Mouse (Mus musculus) spleen, adult 2 months (tissue): ENCODE results near the gene Vps4b.

ENCODE experiments used
- CTCF ChIP-seq: fragments of 200-500 bp; IDR thresholded peaks from 2 replicates; pipeline ENCODE4 v1.5.1; 2011; ENCODE audit warnings: mild to moderate bottlenecking, inconsistent platforms; ENCODE audit not compliant: insufficient read depth, insufficient read length, insufficient replicate concordance; ENCODE audit errors: extremely low read depth
- POLR2A ChIP-seq: fragments of 200-500 bp; IDR thresholded peaks from 2 replicates; pipeline ENCODE4 v1.6.1; 2011; ENCODE audit warnings: low read depth, low read length, inconsistent platforms

DNA sequence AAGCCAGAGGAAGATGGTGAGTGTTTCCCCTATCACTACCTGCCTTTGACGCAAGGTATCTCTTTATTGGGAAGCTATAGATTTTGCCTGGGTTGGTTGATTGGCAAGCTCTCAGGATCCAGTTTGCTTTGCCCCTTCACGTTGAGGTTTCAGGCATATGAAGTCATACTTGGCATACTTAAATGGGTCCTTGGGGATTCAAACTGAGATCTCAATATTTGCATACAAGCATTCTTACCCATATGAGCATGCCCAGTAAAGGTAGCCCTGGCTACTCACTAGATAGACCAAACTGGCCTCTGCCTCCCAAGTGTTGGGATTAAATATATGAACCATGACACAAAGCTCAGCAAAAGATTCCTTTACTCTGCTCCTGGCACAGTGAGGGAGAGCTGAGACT, 31.7 kb downstream of the Vps4b start:
- TF ChIP-seq POLR2A (no peak), CTCF (no peak)
